Mouse (Mus musculus) urinary bladder, postnatal 4 days (tissue): ENCODE data around the gene Adamts7.

ENCODE experiments used
- DNase-seq, 2 experiments: peaks; one replicate each; pipeline ENCODE4 v3.0.0; 2021 to 2022; ENCODE audit warnings: low spot score in 2 of 2

The Adamts7 gene

GRCm38 (mm10) chr9:90197866-90198383 lies 35.1 kb downstream of the Adamts7 start:
- no peak for DNase-seq

- DNase-seq, result peak in 1 of 2 experiments; percentile 44
Observed at GRCm38 (mm10) chr9:90198531-90199449, 35.9 kb downstream of the Adamts7 start.

DNA sequence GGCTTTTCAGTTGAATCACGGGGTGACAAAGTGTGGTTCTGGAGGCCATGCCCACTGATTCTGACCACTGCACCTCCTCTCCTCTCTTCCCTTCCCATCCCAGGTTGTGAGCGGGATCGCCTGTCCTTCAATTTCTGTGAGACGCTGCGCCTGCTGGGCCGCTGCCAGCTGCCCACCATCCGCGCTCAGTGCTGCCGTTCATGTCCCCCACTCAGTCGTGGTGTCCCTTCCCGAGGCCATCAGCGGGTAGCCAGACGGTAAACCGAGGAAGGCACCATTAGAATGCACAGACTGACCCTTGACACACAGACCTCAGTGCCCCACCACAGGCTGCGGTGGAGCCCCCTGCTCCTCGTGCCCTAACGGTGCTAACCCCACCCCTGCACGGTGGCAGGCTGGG lies 36.7 kb downstream of the Adamts7 start:
- DNase-seq, result no peak

GRCm38 (mm10) chr9:90200501-90200900 lies 37.6 kb downstream of the Adamts7 start:
- no peak for DNase-seq

DNA sequence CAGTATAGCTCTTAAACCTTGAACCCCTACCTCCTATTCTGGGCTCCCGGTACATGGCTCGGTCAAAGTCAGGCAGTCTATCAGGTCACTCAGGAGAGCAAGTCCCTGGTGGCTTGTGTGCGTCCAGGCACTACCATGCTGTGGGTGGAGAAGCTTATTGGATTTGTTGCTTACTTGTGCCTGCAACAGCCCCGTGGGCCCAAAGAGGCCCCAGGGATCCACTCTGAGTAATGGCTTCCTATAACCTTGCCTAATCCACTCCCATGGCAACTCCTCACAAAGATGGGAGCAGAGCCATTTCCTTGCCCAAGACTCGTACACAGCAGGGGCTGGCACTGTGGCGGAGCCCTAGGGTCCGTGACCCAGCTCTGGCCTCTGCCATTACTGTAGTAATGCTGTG lies 38.2 kb downstream of the Adamts7 start:
- DNase-seq, result no peak

DNA sequence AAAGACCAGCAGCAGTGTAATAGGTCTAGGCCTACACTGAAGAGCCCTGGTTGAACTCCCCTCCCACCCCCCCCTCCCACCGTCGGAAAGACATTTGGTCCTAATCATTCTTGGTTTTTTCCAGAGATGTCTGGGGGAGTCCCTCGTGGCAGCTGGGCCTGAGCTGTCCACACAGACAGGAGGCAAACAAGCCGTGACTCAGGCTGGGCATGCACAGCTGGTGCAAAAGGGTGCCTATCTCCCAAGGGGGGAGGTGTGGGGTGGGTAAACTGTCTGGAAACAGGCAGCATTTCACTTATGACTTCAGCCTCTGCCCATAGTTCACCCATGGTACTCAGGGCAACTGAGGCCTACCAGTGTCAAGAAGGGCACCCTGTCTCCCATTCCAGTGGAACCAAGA lies 38.7 kb downstream of the Adamts7 start:
- DNase-seq, result no peak

DNA sequence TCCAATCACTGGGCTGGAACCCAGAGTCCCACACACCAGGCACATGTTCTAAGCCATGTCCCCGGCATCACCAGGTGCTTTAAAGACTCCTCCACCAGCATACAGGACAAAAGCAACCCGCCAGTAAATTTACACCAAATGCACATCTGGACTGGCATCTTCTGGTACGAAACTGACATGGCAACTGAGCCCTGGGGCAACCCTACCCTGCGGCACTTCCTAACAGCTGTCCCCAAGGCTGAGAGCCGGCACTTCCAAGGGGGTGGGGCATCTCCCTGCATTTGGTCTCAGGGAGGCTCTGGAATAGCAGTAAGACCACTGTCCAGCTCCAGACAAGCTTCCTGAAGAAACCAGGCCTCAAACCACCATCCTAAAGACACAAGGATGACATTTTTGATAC lies 40.4 kb downstream of the Adamts7 start:
- no peak for DNase-seq

DNA sequence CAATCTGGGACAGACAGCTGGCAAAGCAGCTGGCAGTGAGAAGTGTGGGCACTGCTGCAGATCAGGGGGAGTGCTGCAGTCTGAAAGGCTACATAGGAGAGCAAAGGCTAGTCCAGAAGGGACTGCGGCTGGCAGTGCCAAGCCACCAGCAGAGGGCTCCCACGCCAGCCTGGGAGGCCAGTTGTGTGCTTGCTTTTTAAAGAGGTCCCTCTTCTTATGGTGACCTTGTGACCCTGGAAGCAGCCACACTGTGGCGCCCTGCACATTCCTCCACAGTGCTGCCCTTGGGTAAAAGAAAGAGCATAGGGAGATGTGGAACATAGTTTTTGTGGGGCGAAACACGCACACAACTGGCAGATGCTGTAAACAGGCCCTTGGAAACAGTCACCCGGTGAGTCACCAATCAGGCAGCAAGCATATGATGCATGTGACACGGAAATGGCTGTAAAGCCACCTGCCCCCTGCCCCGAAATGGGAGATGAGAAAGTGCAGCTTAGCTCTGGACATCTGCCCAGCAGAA lies 41.6 kb downstream of the Adamts7 start:
- no peak for DNase-seq

GRCm38 (mm10) chr9:90206500-90206899 lies 43.6 kb downstream of the Adamts7 start:
- DNase-seq, result peak; percentile 60 to 89

DNA sequence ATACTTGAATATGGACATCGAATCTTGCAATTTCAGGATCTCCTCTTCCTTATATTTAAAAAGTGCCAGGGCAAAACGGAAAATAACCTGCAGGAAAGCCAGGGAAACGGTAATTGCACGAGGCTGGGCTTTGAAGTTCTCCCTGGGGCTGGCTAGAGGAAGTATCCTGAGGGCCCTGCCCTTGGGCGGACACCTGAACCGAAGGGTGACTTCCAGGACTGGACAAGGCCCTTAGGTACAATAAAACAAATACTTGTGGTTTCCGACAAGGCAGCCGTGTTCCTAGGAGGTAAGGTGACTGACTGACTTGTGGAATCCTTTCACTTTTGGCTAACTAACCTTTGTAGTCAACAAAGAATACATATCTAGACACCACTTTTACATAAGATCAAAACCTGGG lies 44.9 kb downstream of the Adamts7 start:
- DNase-seq, result no peak

DNA sequence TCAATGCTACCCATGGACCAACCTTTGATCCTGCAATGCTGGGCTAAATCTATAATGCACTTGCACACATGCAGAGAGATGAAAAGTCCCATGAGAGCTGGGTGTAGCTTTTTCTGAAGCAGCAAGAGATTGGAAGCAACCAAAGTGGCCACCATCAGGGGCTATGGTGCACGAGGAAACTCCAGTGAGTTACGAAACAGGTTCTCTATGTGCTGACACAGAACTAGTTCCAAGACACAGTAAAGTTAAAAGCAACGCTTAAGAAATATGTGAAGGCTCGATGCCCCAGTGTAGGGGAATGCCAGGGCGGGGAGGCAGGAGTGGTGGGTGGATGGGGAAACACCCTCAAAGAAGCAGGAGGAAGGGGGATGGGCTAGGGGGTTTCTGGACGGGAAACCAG lies 45.8 kb downstream of the Adamts7 start:
- DNase-seq, result no peak

DNA sequence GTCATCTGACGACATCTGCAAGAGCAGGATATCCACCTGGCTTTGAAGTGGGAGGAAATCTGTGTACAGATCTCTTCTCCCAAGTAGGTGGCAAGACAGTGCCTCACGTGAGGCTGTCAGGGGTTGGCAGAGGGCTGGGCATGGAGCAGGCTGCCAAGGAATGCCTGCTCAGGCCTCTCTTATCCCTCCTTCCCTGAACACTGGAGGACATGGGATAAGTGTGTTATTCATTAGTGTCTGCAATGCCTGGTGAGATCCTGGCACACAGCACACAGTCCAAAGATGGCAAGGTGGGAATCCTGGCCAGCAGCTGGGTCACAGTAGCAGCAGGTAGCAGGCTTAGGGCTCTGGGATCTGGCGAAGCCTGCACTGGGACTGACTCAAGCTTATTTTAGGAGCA lies 50.3 kb downstream of the Adamts7 start:
- no peak for DNase-seq

GRCm38 (mm10) chr9:90216259-90217001 lies 53.6 kb downstream of the Adamts7 start:
- no peak for DNase-seq

- no peak for DNase-seq
Observed at GRCm38 (mm10) chr9:90217501-90217900, 54.6 kb downstream of the Adamts7 start.

- DNase-seq, result no peak
Observed at GRCm38 (mm10) chr9:90222275-90222674, 59.4 kb downstream of the Adamts7 start.

GRCm38 (mm10) chr9:90226081-90226741 lies 63.3 kb downstream of the Adamts7 start:
- peak in 1 of 2 experiments; percentile 34 for DNase-seq

DNA sequence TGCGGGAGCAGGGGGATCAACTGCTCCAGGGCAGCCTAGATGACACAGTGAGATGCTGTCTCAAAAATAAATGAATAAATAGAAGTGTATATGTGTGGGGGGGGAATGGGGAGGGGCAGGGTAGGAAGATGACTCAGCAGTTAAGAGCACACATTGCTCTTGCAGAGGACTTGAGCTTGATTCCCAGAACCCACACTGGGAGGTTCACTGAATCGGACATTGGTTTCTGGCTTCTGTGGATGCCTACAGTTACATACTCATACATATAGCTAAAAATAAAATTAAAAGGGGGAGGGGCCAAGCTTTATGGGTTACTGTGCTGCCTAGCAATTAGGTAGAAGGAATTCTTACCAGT lies 63.9 kb downstream of the Adamts7 start:
- no peak for DNase-seq

- DNase-seq, result no peak
Observed at GRCm38 (mm10) chr9:90227171-90227570, 64.3 kb downstream of the Adamts7 start.

DNA sequence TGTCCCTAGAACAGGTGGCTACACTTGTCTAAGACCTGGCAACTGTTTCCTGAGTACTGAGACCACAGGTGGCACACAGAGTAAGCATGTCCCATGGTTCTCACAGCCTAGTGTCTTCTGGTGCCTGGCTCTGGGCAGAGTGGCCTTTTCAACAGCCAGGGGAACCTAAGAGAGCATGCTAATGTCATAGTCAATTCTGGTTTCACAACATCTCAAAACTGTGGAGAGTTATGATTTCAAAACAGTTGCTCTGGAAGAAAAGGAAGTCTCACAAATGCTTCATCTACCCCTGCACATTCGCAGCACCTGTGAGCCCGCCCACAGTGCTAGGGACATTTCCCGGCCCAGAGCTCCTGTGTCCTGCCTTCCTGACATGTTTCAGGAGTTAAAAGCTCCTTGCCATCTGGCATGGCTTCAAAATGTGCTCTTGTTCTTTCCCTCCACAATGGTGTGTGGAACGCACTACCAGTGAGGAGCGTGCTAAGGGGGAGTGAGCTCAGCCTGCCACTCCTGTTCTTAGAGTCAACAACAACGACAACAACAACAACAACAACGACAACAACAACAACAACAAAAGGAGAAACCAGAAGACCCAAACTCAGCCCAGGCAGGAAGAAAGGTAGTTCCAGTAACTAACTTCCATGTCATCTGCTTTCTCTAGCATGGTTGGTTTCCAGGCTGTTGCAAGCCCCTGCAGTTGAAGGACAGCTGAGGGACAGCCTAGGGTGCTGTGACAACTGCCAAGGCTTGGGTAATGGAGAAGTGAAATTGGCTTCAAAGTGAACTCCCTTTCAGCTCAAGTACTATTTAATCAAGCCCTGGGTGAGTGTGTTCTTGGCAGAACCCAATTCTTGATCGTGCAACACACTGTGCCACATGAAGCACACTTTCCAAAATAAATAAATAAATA lies 70.2 kb downstream of the Adamts7 start:
- no peak for DNase-seq

- DNase-seq, result no peak
Observed at GRCm38 (mm10) chr9:90233906-90234419, 71.1 kb downstream of the Adamts7 start.

DNA sequence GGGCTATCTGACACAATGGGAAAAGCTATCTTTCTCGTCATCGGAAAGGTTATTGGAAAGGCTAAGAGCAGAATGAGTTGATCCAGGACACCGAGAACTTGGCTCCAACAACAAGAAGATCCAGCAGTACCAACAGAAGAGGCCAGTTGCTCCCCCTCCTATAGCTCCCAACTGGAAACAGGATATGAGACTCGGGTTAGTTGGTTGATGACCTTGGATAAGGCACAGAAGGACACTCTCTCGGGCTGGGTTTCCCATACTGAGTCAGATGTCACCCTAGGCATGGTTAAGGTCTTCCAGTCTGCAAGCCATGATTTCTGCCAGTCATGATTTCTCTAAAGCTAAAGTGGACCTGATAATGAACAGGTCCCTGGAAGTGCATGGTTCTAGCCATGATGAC lies 71.9 kb downstream of the Adamts7 start:
- no peak for DNase-seq
